Mouse (Mus musculus): ENCODE data around the gene Smg7.
"Not testable (repeated sequence)": the region's sequence is repeated elsewhere in the genome, so short reads cannot be mapped to it uniquely, and the experiment has no call there.

Smg7 gene

GRCm38 (mm10) chr1:152901765-152902664, at the start of gene Smg7:
Gene Smg7 (minus strand): TSS chr1:152902646.
- DNase-seq (ENCODE audit: low spot score in 2 of 2) = peak; percentile 45 to 48

GRCm38 (mm10) chr1:152942977-152943376, 40.5 kb upstream of the Smg7 start:
- no peak for DNase-seq (ENCODE audit: low spot score in 2 of 2)

DNA sequence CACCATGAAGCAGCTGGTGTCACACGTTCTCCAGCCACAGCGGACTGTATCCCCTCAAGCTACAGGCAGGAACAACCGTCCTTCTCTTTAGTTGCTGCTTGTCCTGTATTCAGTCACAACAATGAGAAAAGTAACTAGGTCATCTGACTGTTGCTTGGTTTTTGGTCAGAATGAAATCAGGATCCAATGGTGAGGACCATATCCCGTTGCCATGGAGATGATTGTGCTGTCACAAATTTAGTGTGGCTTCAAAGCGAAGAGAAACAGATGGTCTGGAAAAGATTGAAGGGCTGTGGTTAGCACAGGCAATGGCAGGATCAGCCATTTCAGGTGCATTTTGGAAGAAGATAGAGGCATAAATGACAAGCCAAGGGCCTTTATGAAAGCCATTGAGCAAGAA, 33.9 kb upstream of the Smg7 start:
- no peak for DNase-seq (ENCODE audit: low spot score in 2 of 2)

GRCm38 (mm10) chr1:152935476-152935875, 33.0 kb upstream of the Smg7 start:
- no peak for DNase-seq (ENCODE audit: low spot score in 2 of 2)

- no peak for DNase-seq (ENCODE audit: low spot score in 2 of 2)
These were observed 31.5 kb upstream of the Smg7 start for GRCm38 (mm10) chr1:152933962-152934361.

GRCm38 (mm10) chr1:152921786-152922185, 19.3 kb upstream of the Smg7 start:
- no peak for DNase-seq (ENCODE audit: low spot score in 2 of 2)

GRCm38 (mm10) chr1:152917626-152918025, 15.2 kb upstream of the Smg7 start:
- no peak for DNase-seq (ENCODE audit: low spot score in 2 of 2)

DNA sequence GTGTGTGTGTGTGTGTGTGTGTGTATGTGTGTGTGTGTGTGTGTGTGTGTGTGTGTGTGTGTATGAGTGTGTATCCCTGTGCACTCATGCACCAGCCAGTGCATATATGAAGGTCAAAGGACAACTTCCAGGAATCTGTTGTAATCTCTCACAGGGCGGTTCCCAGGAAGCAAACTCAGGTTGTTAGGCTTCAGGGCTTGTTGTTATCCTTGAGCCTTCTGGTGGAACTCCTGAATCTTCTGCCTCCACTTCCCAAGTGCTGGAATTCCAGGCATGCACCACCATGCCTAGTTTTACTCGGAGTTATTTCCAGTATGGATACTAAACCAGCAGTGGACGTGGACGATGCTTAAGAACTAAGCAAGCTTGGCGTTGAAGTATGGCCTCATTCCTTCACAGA, 14.5 kb upstream of the Smg7 start:
- no peak for DNase-seq (ENCODE audit: low spot score in 2 of 2)

- DNase-seq (ENCODE audit: low spot score in 2 of 2) = no peak
These were observed 13.3 kb upstream of the Smg7 start for GRCm38 (mm10) chr1:152915766-152916165.

DNA sequence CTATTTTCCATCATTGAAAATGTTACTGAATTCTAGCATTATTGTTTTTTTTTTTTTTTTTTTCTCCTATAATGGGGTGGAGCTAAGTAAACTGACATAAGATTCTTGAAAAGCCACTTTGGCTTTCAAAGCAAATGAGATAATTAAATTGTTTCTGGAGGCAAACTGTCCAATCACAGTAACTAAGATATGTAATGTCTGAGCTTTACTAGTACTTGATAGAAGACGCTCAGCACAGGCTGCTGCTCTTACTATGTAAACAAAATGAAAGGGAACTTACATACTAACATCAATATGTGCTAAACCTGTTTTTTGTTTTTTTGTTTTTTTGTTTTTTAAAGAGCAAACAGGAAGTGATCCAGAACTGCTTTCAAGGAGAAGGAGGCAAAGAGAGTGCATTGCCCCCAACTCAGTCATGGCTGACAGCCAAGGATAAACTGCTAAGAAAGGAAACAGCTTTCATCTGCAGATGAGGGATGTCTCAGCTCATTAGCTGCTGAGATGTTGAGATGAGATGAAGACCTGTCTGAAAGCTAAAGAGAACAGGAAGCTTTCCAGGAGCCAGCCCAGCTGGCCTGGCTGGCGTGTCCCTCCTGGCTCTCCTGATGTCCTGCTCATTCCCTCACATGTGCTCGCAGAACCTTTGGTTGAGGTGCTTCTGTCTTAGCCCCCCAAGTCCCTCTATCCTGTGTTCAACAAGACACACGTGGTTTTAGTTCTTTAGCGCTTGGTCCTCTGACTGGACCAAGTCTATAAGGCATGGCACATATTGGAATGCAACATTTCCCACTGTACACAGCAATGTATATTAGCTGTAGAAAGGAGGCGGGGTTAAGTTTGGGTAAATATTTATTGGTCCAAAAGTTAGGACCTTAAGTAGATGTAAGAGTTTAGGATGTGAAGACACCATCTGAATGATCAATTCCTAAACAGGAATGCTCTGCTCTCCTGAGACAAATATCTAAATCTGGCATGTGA, 11.3 kb upstream of the Smg7 start:
- no peak for DNase-seq (ENCODE audit: low spot score in 2 of 2)

DNA sequence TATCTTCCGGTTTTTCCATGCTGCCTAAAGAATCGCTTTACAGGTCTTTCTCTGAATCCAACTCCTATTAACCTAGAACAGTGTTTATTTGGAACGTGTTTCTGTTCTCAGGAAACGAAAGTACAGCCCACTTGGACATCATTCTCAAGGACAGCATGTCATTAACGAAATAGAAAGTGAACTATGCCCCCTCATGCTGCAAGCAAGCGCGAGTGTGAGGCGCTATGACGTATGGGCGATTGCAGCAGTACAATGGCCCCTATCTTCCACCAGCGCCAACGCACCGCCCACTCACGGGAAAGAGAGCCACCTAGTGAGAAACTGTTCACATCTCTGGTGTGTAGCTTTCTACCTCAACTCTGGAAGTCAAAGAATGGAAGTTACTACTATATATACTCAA, 2.0 kb upstream of the Smg7 start:
- peak; percentile 80 for DNase-seq (ENCODE audit: low spot score in 2 of 2)

DNA sequence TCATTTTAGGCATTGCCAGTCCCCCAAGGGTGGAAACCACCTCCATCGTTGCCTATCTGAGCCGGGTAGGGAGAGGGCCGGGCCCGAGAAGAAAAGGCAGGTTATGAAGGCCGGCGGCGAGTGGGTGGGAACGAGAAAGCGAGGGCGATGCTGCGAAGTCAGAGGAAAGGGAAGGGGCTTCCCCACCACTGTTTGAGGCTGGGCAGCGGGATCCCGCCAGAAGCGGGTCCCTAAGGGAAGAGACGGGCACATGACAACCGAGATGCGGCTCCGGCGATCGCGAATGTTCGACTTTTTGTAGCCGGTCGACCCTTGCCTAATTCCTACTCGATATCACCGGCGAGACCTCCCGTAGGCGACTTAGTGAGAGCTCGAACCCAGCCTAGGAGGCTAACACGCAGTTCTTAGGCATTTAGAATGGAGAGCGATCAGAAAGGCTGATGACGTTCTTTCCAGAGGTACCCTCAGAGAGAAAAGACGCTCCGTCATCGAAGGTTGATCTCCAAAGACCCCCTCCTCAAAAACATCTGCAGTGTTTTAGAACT, 1.2 kb upstream of the Smg7 start:
- peak; percentile 48 to 63 for DNase-seq (ENCODE audit: low spot score in 2 of 2)

- peak; percentile 90 for DNase-seq (ENCODE audit: low spot score in 2 of 2)
These were observed 445 bp upstream of the Smg7 start for GRCm38 (mm10) chr1:152902665-152903516.

DNA sequence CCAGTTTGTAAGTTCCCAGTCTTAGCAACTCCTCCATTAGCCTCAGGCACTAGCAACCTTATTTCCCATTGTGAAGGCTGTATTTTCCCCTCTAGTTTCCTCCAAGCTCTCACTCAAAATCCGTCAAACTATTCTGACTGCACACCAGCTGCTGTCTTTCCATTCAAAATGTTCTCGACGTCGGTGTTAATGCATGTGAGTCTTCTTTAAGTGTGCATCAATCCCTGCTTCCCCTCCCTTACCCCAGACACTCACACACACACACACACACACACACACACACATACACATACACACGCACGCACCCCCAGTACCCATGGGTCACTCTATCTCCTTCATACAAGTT, 1.1 kb downstream of the Smg7 start:
- no peak for DNase-seq (ENCODE audit: low spot score in 2 of 2)

- DNase-seq (ENCODE audit: low spot score in 2 of 2) = not testable (repeated sequence)
These were observed 14.4 kb downstream of the Smg7 start for GRCm38 (mm10) chr1:152888086-152888485.

DNA sequence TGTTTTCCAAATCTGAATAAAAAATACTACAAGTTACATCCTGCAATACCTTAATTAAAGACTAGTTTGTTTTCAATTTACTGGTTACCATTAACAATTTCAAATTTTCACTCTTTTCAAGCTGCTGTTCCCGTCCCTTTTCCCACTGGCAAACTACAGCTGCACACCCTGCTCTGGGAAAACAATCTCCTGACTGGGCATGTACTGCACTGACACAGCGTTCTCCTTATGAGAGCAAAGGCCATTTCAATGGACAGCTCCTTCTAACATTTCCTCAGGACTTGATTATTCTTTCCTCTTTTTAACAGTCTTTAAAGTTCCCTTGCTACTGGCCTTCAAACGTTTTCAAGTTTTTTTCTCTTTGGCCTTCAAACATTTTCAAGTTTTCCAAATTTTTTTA, 31.4 kb downstream of the Smg7 start:
- DNase-seq (ENCODE audit: low spot score in 2 of 2) = no peak

GRCm38 (mm10) chr1:152869901-152870300, 32.5 kb downstream of the Smg7 start:
- no peak for DNase-seq (ENCODE audit: low spot score in 2 of 2)

DNA sequence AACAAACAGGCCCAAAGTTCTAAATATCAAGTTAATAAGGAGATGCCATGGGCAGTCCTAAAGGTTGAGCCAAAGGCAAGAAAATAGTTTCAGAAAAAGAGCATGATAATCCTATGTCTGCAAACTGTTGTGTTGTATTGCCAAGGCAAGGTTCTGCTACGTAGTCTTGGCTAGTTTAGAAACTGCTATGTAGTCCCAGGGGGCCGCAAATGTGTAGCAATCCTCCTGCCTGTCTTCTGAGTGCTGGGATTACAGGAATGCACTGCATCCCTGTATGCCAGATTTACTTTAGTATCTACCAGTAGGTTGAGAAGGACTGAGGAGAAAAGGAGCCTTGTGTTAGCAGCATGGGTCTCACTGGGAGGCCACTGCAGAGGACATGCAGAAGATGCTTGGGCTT, 55.6 kb downstream of the Smg7 start:
- no peak for DNase-seq (ENCODE audit: low spot score in 2 of 2)

DNA sequence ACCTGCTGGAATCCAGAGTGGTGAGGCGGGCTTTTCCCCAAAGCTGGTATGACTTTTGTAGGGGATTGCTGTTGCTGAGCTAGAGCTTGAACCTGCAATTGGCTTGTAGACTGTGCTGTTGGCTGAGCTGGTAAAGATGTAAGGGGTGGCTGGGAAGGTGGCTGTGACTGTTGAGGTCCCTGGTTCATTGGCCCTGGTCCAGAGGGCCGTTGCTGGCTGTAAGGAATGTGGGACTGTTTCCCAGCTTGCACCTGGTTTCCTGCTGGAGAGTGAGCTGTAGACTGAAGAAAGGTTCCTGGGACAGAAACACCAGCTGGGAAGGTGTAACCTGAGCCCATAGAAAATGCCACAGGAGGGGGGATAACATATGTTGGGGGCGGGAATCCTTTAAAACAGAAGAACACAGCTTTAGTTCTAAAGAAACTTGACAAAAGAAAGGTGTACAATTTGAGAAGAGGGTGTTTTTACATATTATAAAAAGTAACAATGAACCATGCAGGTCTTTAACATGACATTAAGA, 57.2 kb downstream of the Smg7 start:
- DNase-seq (ENCODE audit: low spot score in 2 of 2) = no peak

- no peak for DNase-seq (ENCODE audit: low spot score in 2 of 2)
These were observed 57.8 kb downstream of the Smg7 start for GRCm38 (mm10) chr1:152844634-152845033.

- DNase-seq (ENCODE audit: low spot score in 2 of 2) = no peak
These were observed 61.4 kb downstream of the Smg7 start for GRCm38 (mm10) chr1:152841057-152841456.

Data from thymus, postnatal 10 days (tissue).